Mouse (Mus musculus) hindbrain, embryonic 11.5 days (tissue): ENCODE results near the gene Gipc1. TPM values are rescaled to one million over a fixed set of nuclear protein-coding genes. Genes with fewer than 3 reads are reported as not detected.

Experiments
- ATAC-seq: fragments of 200-750 bp; cut with Nextera tagmentation; 2 replicates; pipeline ENCODE4 v1.8.0; 2017; ENCODE audit warnings: mild to moderate bottlenecking, moderate TSS enrichment, moderate library complexity; ENCODE audit not compliant: low FRiP score
- DNase-seq: peaks from one replicate; pipeline ENCODE4 v3.0.0-alpha.2; 2015; ENCODE audit warnings: low spot score
- H3K27ac ChIP-seq: fragments of 300-500 bp; sonication (generic); 2 replicates; pipeline ENCODE4 v1.5.1; 2014; ENCODE audit warnings: mild to moderate bottlenecking, low read depth, low read length
- H3K27me3 ChIP-seq: fragments of 300-500 bp; sonication (generic); 2 replicates; pipeline ENCODE4 v1.6.1; 2014; ENCODE audit warnings: mild to moderate bottlenecking, low read length, moderate library complexity, mixed read lengths; ENCODE audit not compliant: control insufficient read depth, insufficient read depth
- H3K36me3 ChIP-seq: fragments of 300-500 bp; sonication (generic); 2 replicates; pipeline ENCODE4 v1.6.1; 2014; ENCODE audit warnings: mild to moderate bottlenecking, low read length, moderate library complexity, mixed read lengths; ENCODE audit not compliant: control insufficient read depth, insufficient read depth
- H3K4me1 ChIP-seq: fragments of 300-500 bp; sonication (generic); replicated peaks from 2 replicates; pipeline ENCODE4 v1.6.1; 2014; ENCODE audit warnings: low read length, mixed read lengths; ENCODE audit not compliant: control insufficient read depth, insufficient read depth
- H3K4me2 ChIP-seq: fragments of 300-500 bp; sonication (generic); replicated peaks from 2 replicates; pipeline ENCODE4 v1.6.1; 2014; ENCODE audit warnings: mild to moderate bottlenecking, low read depth, low read length
- H3K4me3 ChIP-seq: fragments of 300-500 bp; sonication (generic); 2 replicates; pipeline ENCODE4 v1.5.1; 2014; ENCODE audit warnings: low read depth, low read length
- H3K9ac ChIP-seq: fragments of 300-500 bp; sonication (generic); 2 replicates; pipeline ENCODE4 v1.6.1; 2014; ENCODE audit warnings: low read depth, low read length
- H3K9me3 ChIP-seq: fragments of 300-500 bp; sonication (generic); 2 replicates; pipeline ENCODE4 v1.6.1; 2016; ENCODE audit warnings: low read length; ENCODE audit not compliant: control insufficient read depth
- WGBS: fragments of 180-500 bp; shearing (Covaris S2); extraction: QIAGEN DNeasy Blood & Tissue Kit; methylation state at CpG from one replicate; pipeline ENCODE4 v1.1.7; 2014; 5-methylcytosine and 5-hydroxymethylcytosine counted together
- polyA plus RNA-seq: library from polyadenylated mRNA; unstranded; fragments of >200 nt; fragmentation: Nextera tagmentation; extraction: Ambion mirVana; gene quantifications from 2 replicates; pipeline ENCODE4 v1.2.1, GENCODE M21; 2014

The Gipc1 gene
- polyA plus RNA-seq, 1 experiment from 2014 or later = 182 TPM

DNA sequence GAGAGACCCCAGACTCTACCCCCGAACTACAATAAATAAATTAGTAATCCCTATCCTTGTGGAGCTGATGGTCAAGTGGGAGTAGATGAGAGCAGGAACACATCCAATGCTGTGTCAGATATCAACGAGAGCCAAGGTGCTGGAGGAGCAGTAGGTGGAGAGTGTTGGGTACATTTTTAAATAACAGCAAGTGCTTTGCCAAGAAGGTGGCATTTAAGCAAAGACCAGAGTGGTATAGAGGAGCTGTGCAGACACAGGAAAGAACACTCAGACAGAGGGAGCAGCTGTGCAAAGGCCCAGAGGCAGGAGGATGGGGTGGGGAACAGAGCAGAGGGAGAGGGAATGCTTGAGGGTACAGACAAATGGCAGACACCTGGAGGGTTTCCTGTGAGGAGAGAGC, 35.4 kb upstream of the Gipc1 start:
- DNase-seq (no peak), ATAC-seq (no peak)
- 83% methylated on average over 2 of the region's 2 CpGs for WGBS
- H3K27ac ChIP-seq = no peak overlapping the region
- no peak overlapping the region for H3K4me2 ChIP-seq
- H3K27me3 ChIP-seq = no peaks in the 10 kb centered on the region
- no peak overlapping the region for H3K9ac ChIP-seq
- peaks cover 6% of the 10 kb centered on the region; the same call in 1 of the 2 replicates for H3K36me3 ChIP-seq
- no peak overlapping the region for H3K4me3 ChIP-seq
- no peaks in the 10 kb centered on the region for H3K9me3 ChIP-seq
- H3K4me1 ChIP-seq = no peaks in the 10 kb centered on the region

DNA sequence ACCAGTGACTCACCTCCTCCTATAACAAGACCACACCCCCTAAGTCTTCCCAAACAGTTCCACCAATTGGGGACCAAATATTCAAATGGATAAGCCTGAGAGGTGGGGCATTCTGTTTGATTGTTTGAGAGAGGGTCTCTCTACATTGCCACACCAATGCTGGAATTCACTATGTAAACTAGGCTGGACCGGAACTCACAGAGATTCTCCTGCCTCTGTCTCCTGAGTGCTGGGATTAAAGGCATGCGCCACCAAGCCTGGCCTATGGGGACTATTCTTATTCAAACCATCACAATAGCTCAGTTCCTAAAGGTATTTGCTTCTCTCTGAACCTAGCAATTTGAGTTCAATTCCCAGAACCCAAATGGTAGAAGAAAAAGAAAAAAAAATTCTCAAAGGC, 33.9 kb upstream of the Gipc1 start:
- no peak overlapping the region for H3K27ac ChIP-seq
- 98% methylated on average over 2 of the region's 2 CpGs for WGBS
- H3K4me2 ChIP-seq = no peak overlapping the region
- ATAC-seq (no peak), DNase-seq (no peak)
- no peaks in the 10 kb centered on the region for H3K4me1 ChIP-seq
- H3K9ac ChIP-seq = no peak overlapping the region
- no peaks in the 10 kb centered on the region for H3K9me3 ChIP-seq
- no peaks in the 10 kb centered on the region for H3K36me3 ChIP-seq
- no peaks in the 10 kb centered on the region for H3K27me3 ChIP-seq
- H3K4me3 ChIP-seq = no peak overlapping the region

DNA sequence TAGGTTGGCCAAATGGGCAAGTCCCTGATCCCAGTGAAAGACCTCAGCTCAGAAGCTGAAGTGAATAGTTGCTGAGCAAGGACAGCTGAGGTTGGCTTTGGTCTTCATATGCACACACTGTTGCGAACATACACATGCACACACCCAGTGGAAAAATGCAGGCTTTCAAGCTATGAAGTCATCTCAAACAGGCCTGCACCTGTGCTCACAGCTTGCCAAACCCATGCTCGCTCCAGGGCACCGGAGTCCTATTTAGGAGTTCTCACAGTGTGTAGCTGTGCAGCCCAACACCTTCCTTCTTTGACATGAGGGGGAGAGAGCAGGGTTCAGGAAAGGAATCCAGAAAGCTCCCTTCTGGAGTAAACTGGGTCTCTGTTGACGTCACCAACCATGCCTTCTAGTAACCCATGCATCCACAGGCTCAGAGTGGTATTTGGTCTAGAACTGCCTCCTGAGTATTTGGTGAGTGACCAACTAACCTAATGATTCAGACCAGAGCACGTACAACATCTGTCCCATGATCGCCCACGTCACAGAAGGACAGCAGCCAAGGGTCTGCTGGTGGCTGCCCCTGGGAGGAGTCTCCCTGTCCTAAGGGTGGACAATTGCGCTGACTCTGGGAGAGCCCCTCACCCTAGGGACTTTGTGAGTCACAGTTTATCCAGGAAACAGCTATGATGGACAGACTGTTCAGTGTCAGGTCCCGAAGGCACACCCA, 32.8 kb upstream of the Gipc1 start:
- no peak overlapping the region for H3K4me2 ChIP-seq
- no peak for DNase-seq
- no peaks in the 10 kb centered on the region for H3K4me1 ChIP-seq
- ATAC-seq = no peak
- H3K27me3 ChIP-seq = no peaks in the 10 kb centered on the region
- 88% methylated on average over 9 of the region's 9 CpGs for WGBS
- H3K9ac ChIP-seq = no peak overlapping the region
- H3K9me3 ChIP-seq = no peaks in the 10 kb centered on the region
- H3K36me3 ChIP-seq = no peaks in the 10 kb centered on the region
- no peak overlapping the region for H3K27ac ChIP-seq
- H3K4me3 ChIP-seq = no peak overlapping the region

DNA sequence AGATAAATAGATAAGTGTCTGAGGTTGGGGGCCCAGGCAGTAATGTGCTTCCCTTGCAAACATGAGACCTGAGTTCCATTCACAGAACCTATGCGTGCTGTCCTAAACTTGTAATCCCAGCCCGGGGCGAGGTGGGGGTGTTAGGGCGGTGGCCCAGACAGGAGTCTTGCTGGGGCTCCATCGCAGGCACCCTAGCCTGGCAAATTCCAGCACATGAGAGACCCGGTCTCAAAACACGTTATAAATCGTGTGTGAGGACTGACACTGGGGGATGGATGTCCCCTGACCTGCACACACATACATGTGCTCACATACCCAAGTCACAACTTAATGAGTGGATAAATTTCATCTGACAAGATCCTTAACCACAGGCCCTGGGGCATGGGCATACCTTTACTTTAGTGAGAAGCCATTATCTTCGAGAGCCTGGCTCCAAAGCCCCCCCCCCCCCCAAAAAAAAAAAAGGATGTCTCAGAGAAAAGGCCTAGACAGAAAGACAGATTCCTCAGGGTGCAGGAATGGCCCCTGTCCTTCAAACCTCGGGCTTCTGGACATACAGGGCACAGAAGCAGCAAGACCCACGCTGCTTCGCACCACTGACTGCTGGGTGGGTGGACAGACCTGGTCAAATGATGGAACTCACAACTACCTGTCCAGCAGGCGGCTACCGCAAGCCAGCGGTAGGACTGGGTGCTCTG, 30.6 kb upstream of the Gipc1 start:
- Histone ChIP-seq H3K27ac (no peak overlapping the region), H3K4me3 (peak overlapping the region; percentile 21), H3K9me3 (no peaks in the 10 kb centered on the region), H3K4me2 (peak overlapping the region; percentile 51), H3K27me3 (no peaks in the 10 kb centered on the region), H3K4me1 (no peaks in the 10 kb centered on the region), H3K9ac (peak overlapping the region; percentile 24; the same call in 1 of the 2 replicates), H3K36me3 (no peaks in the 10 kb centered on the region)
- WGBS = 63% methylated on average over 15 of the region's 15 CpGs
- ATAC-seq (peak; percentile 65), DNase-seq (no peak)

DNA sequence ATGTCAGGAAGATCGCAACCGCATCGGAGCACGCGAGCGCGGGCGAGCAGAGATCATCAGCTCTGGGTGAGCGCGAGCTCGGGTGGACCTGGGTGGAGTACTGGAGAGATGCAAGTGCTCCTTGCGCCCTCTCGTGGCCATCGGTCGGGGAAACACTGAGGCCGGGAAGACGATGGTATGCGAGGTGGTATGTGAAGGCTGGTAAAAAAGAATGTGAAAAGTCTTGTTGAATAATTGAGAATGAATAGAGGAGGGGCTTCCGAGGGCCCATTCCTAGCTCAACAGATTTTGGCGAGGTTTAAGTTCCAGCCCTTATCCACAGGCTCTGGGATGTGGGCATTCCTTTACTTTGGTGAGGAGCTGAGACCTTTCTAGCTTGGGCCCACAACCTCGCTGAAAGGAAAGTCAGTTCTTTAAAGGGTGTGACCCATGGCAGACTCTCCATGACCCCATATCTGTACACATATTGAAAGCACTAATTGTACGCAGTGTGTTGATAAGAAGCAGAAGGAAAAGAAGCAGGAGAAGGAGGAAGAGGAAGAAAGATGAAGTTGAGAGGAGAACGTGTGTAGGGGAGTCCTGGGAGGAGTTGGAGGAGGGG, 30.0 kb upstream of the Gipc1 start:
- H3K4me3 ChIP-seq = peak overlapping the region; percentile 21
- ATAC-seq (peak; percentile 92), DNase-seq (peak; percentile 91)
- H3K4me2 ChIP-seq = peak overlapping the region; percentile 51
- H3K9me3 ChIP-seq = no peaks in the 10 kb centered on the region
- no peaks in the 10 kb centered on the region for H3K27me3 ChIP-seq
- H3K36me3 ChIP-seq = no peaks in the 10 kb centered on the region
- peak overlapping the region; percentile 24; the same call in 1 of the 2 replicates for H3K9ac ChIP-seq
- H3K27ac ChIP-seq = no peak overlapping the region
- H3K4me1 ChIP-seq = no peaks in the 10 kb centered on the region
- WGBS = 12% methylated on average over 23 of the region's 23 CpGs

DNA sequence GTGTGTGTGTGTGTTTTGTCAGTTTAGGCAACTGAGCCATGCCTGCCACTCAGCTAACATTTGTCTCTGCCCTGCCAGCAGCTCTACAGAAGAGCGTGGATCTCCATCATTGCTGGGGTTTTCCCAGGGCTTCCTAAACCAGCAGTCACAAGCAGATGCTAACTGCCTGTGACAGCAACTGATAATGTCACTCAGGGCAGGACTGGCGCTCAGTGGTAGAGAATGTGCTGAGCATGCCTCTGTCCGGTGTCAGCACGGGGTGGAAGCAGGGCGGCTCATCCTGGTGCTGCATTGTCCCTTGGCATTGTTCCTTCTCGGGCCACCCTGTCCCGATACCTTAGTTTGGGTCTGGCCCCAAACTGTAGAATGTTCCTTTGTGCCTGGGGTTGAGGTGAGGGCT, 28.9 kb upstream of the Gipc1 start:
- Histone ChIP-seq H3K4me1 (no peaks in the 10 kb centered on the region), H3K4me3 (no peak overlapping the region), H3K9me3 (no peaks in the 10 kb centered on the region), H3K4me2 (no peak overlapping the region), H3K9ac (no peak overlapping the region), H3K36me3 (no peaks in the 10 kb centered on the region), H3K27ac (no peak overlapping the region), H3K27me3 (no peaks in the 10 kb centered on the region)
- no peak for ATAC-seq
- 95% methylated on average over 7 of the region's 7 CpGs for WGBS
- no peak for DNase-seq

DNA sequence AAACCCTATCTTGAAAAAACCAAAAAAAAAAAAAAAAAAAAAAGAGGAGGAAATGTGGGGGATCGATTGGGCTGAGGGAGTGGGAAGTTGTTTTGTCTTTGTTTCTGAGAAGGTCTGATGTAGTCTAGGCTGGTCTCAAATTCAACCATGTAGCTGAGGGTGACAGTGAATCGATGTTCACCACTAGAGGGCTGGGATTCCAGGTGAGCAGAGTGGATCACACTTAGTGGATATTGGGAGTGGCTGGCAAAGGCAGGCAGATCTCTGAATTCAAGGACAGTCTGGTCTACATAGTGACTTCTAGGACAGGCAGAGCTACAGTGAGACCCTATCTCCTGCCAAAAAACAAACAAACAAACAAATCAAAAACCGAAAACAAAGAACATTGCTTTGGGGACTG, 27.7 kb upstream of the Gipc1 start:
- ATAC-seq (no peak), DNase-seq (peak; percentile 32)
- H3K27me3 ChIP-seq = no peaks in the 10 kb centered on the region
- no peaks in the 10 kb centered on the region for H3K36me3 ChIP-seq
- no peaks in the 10 kb centered on the region for H3K4me1 ChIP-seq
- no peak overlapping the region for H3K9ac ChIP-seq
- no peak overlapping the region for H3K4me3 ChIP-seq
- no peaks in the 10 kb centered on the region for H3K9me3 ChIP-seq
- no peak overlapping the region for H3K4me2 ChIP-seq
- H3K27ac ChIP-seq = no peak overlapping the region
- 47% methylated on average over 3 of the region's 3 CpGs for WGBS

DNA sequence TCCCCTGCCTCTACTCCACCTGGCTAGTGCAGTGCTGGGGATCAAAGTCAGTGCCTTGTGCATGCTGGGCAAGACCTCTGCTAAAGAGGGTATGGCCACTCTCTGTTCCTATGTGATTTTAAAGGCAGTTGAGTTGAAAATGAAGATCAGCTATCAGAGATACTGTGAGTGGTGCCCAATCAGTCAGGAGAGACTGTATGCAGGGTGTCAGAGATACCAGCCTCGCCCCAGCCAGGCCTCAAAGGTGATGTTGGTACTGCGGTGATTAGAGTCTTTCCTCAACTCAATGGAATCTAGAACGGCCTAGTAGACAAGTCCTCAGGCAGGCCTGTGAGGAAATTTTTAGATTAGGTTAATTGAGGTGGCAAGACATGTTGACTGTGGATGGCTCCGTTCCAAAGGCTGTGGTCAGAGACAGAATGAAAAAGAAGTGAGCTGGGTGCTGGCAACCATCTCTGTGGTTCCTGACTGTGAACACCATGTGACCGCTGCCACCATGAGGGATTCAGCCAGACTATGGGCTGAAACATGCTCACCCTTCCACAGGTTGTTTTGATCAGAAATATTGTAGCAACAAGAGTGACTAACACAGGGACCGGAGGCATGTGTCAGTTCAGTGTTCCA, 26.7 kb upstream of the Gipc1 start:
- H3K4me3 ChIP-seq = no peak overlapping the region
- DNase-seq (no peak), ATAC-seq (no peak)
- no peaks in the 10 kb centered on the region for H3K27me3 ChIP-seq
- no peaks in the 10 kb centered on the region for H3K4me1 ChIP-seq
- WGBS = 88% methylated on average over 6 of the region's 6 CpGs
- no peaks in the 10 kb centered on the region for H3K9me3 ChIP-seq
- no peak overlapping the region for H3K9ac ChIP-seq
- no peaks in the 10 kb centered on the region for H3K36me3 ChIP-seq
- H3K27ac ChIP-seq = no peak overlapping the region
- H3K4me2 ChIP-seq = no peak overlapping the region
